Mouse (Mus musculus) stomach, embryonic 14.5 days (tissue): ENCODE results near the gene Mrap2. TPM values are rescaled to one million over a fixed set of nuclear protein-coding genes. Genes with fewer than 3 reads are reported as not detected.
"Not testable (repeated sequence)": the region's sequence is repeated elsewhere in the genome, so short reads cannot be mapped to it uniquely, and the experiment has no call there.

ENCODE experiments used
- ATAC-seq: fragments of 200-750 bp; cut with Nextera tagmentation; 2 replicates; pipeline ENCODE4 v1.8.0; 2017; ENCODE audit warnings: low read depth, moderate TSS enrichment; ENCODE audit not compliant: insufficient number of reproducible peaks, insufficient read depth, low FRiP score
- H3K27ac ChIP-seq: fragments of 300-500 bp; sonication (generic); 2 replicates; pipeline ENCODE4 v1.5.1; 2014; ENCODE audit warnings: mild to moderate bottlenecking, low read length, moderate library complexity, mixed read lengths
- H3K27me3 ChIP-seq: fragments of 300-500 bp; sonication (generic); 2 replicates; pipeline ENCODE4 v1.6.1; 2014; ENCODE audit warnings: low read length, control low read depth, mixed read lengths; ENCODE audit not compliant: control insufficient read depth, insufficient read depth
- H3K36me3 ChIP-seq: fragments of 300-500 bp; sonication (generic); 2 replicates; pipeline ENCODE4 v1.6.1; 2014; ENCODE audit warnings: mild to moderate bottlenecking, control low read depth, low read length, moderate library complexity, mixed read lengths; ENCODE audit not compliant: control insufficient read depth, insufficient read depth
- H3K4me1 ChIP-seq: fragments of 300-500 bp; sonication (generic); 2 replicates; pipeline ENCODE4 v1.6.1; 2014; ENCODE audit warnings: low read length, control low read depth, mixed read lengths; ENCODE audit not compliant: control insufficient read depth, insufficient read depth
- H3K4me2 ChIP-seq: fragments of 300-500 bp; sonication (generic); replicated peaks from 2 replicates; pipeline ENCODE4 v1.6.1; 2014; ENCODE audit warnings: low read depth, low read length, control low read depth
- H3K4me3 ChIP-seq: fragments of 300-500 bp; sonication (generic); 2 replicates; pipeline ENCODE4 v1.5.1; 2014; ENCODE audit warnings: low read depth, low read length, control low read depth
- H3K9ac ChIP-seq: fragments of 300-500 bp; sonication (generic); replicated peaks from 2 replicates; pipeline ENCODE4 v1.6.1; 2014; ENCODE audit warnings: low read depth, mild to moderate bottlenecking, control low read depth, low read length, moderate library complexity, mixed read lengths
- H3K9me3 ChIP-seq: fragments of 300-500 bp; sonication (generic); 2 replicates; pipeline ENCODE4 v1.6.1; 2016; ENCODE audit warnings: low read depth, low read length, control low read depth; ENCODE audit not compliant: control insufficient read depth
- WGBS: fragments of 180-500 bp; shearing (Covaris S2); extraction: QIAGEN DNeasy Blood & Tissue Kit; methylation state at CpG from one replicate; pipeline ENCODE4 v1.1.7; 2014; 5-methylcytosine and 5-hydroxymethylcytosine counted together
- polyA plus RNA-seq: library from polyadenylated mRNA; unstranded; fragments of >200 nt; fragmentation: Nextera tagmentation; extraction: Ambion mirVana; gene quantifications from 2 replicates; pipeline ENCODE4 v1.2.1, GENCODE M21; 2014

The Mrap2 gene
- polyA plus RNA-seq, result 0.31 TPM in 1 of 2 replicates, not detected in the other

DNA sequence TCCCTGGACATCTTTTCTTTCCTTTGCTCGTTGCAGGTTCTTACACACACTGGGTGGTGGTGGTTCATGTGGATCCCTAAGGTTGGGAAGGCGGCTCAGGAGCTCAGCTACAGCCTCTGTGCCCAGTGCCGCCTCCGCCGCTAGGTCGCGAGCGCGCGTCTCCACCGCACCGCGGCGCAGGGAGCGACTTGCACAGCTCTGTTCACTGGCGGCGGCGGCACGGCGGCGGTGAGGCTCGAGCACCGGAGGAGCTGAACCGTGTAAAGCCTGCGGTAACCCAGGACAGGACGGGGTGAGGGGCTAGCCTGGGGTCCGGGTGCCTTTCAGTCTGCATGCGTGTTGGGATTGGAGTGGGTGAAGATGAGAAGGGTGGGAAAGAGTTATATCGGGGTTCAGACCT lies at the start of gene Mrap2:
Mrap2 (plus strand) TSS at position 201 of the 400 bp plus-strand sequence.
- peaks cover 15% of the 10 kb centered on the region for H3K27me3 ChIP-seq
- peak within 1 kb of the TSS; percentile 39 for H3K4me2 ChIP-seq
- ATAC-seq, result peak; percentile 70
- no peak within 1 kb of the TSS for H3K9ac ChIP-seq
- WGBS, result under 1% methylated on average over 29 of the region's 29 CpGs
- peak within 1 kb of the TSS; percentile 21 for H3K4me3 ChIP-seq
- peaks cover 10% of the 10 kb centered on the region; the same call in 1 of the 2 replicates for H3K4me1 ChIP-seq
- no peak within 1 kb of the TSS for H3K27ac ChIP-seq
- no peaks in the 10 kb centered on the region for H3K9me3 ChIP-seq
- H3K36me3 ChIP-seq, result no peaks in the 10 kb centered on the region

DNA sequence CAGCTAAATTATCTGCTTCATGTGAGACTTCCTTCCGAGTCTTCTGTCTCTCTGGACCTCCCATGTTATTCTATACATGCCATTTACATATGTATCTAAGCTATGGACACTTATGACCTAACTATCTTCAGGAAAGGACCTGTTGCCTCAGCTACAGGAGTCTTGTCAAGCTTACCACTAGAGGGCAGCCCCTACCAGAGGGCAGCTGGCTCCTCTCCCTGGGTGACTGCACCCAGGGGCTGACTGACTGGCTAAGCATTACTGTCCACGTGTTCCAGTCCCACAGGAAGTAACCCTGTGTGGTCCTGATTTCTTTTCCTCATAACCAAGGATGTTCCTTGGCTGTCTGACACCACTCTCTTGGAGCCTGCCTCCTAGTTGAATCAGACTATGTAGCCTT lies 46.1 kb upstream of the Mrap2 start:
- Histone ChIP-seq H3K9me3 (no peaks in the 10 kb centered on the region), H3K4me3 (no peak overlapping the region), H3K9ac (no peak overlapping the region), H3K27ac (no peak overlapping the region), H3K4me1 (no peaks in the 10 kb centered on the region), H3K36me3 (no peaks in the 10 kb centered on the region), H3K27me3 (no peaks in the 10 kb centered on the region), H3K4me2 (no peak overlapping the region)
- ATAC-seq, result no peak
- 56% methylated on average over 2 of the region's 2 CpGs for WGBS

DNA sequence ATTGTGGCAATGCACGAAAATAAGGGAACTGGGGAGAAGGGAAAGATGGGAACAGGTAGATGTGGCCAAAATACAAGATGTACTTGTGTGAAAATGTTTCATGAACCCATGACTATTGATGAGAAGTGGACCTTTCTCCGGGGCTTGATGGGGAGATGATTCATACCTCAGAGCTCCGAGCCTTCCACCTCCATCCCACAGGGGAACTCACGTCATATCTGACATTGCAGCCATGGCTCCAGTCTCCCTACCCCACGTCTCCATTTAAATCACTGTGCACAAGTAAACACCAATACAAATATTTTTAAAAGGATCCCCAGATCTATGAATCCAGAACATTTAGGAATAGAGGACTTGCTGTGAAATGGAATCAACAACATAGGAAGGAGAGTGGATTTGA lies 29.1 kb upstream of the Mrap2 start:
- no peak for ATAC-seq
- Histone ChIP-seq H3K27ac (no peak overlapping the region), H3K4me1 (no peaks in the 10 kb centered on the region), H3K4me3 (no peak overlapping the region), H3K9me3 (no peaks in the 10 kb centered on the region), H3K27me3 (no peaks in the 10 kb centered on the region), H3K36me3 (no peaks in the 10 kb centered on the region), H3K4me2 (no peak overlapping the region), H3K9ac (no peak overlapping the region)
- WGBS, result 70% methylated on average over 5 of the region's 5 CpGs

DNA sequence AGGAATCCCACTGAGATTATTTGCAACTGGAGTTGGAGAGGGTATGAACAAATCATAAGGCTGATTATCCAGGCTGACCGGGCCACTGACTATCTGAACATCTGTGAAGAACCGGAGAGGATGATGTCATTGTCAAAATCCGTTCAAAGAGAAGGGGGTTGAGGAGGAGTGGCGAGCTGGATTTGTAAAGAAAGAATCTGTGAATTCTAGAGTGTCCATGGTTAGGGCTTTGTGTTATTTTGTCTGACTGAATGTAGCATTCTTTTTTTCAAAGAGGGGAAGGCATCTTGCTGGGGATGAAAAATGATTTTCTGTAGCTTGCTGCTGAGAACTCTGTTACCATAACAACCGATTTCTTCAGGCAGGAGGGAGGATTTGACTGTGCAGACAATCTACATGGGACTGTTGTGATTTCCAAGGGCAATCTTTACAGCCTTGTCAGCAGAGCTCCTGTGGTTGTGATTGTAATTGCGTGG lies 28.6 kb upstream of the Mrap2 start:
- ATAC-seq, result no peak
- Histone ChIP-seq H3K27me3 (no peaks in the 10 kb centered on the region), H3K4me1 (no peaks in the 10 kb centered on the region), H3K4me3 (no peak overlapping the region), H3K9me3 (no peaks in the 10 kb centered on the region), H3K36me3 (no peaks in the 10 kb centered on the region), H3K27ac (no peak overlapping the region), H3K9ac (no peak overlapping the region), H3K4me2 (no peak overlapping the region)
- 47% methylated on average over 6 of the region's 6 CpGs for WGBS

DNA sequence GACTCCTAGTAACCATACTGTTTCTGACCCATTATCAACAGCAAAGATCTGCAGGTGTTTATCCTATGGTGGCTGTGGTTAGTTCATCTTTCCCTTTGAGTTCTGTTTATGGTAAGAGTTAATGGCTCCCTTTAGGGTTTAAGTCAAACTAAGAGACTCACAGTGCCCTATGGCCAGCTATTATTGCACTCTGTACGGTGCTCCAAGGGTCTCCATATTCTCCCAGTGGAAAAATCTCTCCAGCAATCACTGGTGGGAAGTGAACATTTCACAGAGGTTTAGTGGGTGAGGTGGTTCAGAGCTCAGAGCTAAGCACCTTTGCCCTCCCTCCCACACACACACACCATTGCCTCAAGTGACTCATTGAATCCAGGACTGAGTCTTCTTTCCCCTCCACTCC lies 28.1 kb upstream of the Mrap2 start:
- Histone ChIP-seq H3K9me3 (no peaks in the 10 kb centered on the region), H3K4me2 (no peak overlapping the region), H3K36me3 (no peaks in the 10 kb centered on the region), H3K27ac (no peak overlapping the region), H3K27me3 (no peaks in the 10 kb centered on the region), H3K4me3 (no peak overlapping the region), H3K4me1 (no peaks in the 10 kb centered on the region), H3K9ac (no peak overlapping the region)
- ATAC-seq, result no peak
- WGBS, result 55% methylated on average over 1 of the region's 1 CpGs

DNA sequence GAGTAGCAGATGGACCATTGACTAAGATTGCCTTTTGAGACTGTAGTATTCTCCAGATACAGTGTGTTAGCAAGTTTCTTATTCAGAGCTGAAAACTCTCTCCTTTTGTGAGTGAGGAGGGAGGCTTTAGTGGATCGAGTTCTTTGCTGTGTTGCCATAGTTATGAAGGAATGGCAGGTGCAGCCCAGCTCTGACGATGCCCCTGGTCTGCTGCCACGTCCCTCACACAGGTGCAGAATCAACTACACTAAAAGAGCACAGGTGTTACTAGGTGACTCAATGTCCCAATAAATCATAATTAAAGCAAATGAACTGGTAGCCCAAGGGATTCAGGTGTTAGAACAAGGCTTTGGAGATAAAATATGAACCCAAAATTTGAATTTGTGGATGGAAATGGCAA lies 25.1 kb upstream of the Mrap2 start:
- Histone ChIP-seq H3K9me3 (no peaks in the 10 kb centered on the region), H3K4me1 (no peaks in the 10 kb centered on the region), H3K36me3 (no peaks in the 10 kb centered on the region), H3K27ac (no peak overlapping the region), H3K4me3 (no peak overlapping the region), H3K4me2 (no peak overlapping the region), H3K27me3 (no peaks in the 10 kb centered on the region), H3K9ac (no peak overlapping the region)
- no peak for ATAC-seq
- WGBS, result 53% methylated on average over 3 of the region's 3 CpGs

DNA sequence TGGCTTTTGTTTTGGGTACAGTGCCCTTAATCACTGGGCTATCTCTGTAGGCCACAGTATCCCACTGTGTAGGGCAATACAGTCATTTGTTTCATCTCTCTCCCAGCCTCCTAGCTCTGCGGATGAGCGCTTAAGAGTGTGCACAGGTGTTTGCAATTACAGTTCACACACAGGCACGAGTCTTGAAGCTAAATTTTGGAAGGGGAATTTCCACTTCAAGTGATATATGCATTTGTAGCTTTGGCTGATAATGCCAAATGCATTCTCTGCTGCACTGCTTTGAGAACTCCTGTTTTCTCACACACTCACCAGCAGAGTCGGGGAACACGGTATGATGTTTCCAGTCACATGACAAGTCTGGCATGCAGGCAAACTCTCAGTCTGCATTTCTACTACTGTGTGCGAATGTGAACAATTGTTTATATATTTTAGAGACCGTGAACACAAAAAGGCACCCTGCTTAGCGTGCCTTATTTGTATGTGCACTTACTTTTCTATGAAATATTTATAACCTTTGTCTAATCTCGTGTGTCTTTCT lies 22.1 kb upstream of the Mrap2 start:
- Histone ChIP-seq H3K4me1 (no peaks in the 10 kb centered on the region), H3K4me2 (no peak overlapping the region), H3K9me3 (no peaks in the 10 kb centered on the region), H3K4me3 (no peak overlapping the region), H3K27ac (no peak overlapping the region), H3K27me3 (no peaks in the 10 kb centered on the region), H3K9ac (no peak overlapping the region), H3K36me3 (no peaks in the 10 kb centered on the region)
- no peak for ATAC-seq
- 62% methylated on average over 9 of the region's 9 CpGs for WGBS

DNA sequence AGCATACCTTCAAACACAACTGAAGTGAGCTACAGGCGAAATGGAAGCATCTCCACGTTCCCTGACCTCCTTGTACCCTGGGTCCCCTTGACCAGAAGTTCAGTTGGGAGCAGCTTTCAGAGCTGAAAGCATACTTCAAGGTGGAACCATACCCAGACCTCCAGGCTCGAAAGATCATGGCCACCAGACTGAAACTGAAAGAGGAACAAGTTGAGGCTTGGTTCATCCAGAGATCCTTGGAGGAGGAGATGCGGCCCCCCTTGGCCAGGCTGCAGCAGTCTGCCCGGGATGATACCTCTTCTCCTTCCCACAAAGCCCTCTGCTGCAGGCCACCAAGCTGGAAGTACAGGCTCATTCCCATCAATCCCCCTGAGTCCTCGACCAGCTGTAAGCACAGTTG lies 17.1 kb upstream of the Mrap2 start:
- H3K4me1 ChIP-seq, H3K9ac ChIP-seq, H3K9me3 ChIP-seq, ATAC-seq, H3K36me3 ChIP-seq, H3K27ac ChIP-seq, H3K27me3 ChIP-seq, H3K4me3 ChIP-seq, H3K4me2 ChIP-seq: not testable (repeated sequence)
- 82% methylated on average over 5 of the region's 6 CpGs for WGBS
